Mouse (Mus musculus) intestine, postnatal 0 days (tissue): Measurements from ENCODE around the gene Sp140. TPM values are rescaled to one million over a fixed set of nuclear protein-coding genes. Genes with fewer than 3 reads are reported as not detected.
"Not testable (repeated sequence)": the region's sequence is repeated elsewhere in the genome, so short reads cannot be mapped to it uniquely, and the experiment has no call there.

Experiments used
- ATAC-seq: fragments of 200-750 bp; cut with Nextera tagmentation; 2 replicates; pipeline ENCODE4 v1.8.0; 2017; ENCODE audit warnings: mild to moderate bottlenecking, moderate TSS enrichment, moderate library complexity
- H3K27ac ChIP-seq: fragments of 300-500 bp; sonication (generic); 2 replicates; pipeline ENCODE4 v1.5.1; 2014; ENCODE audit warnings: mild to moderate bottlenecking, low read depth, low read length, moderate library complexity
- H3K27me3 ChIP-seq: fragments of 300-500 bp; sonication (generic); replicated peaks from 2 replicates; pipeline ENCODE4 v1.6.1; 2014; ENCODE audit warnings: low read length, mixed read lengths; ENCODE audit not compliant: control insufficient read depth, insufficient read depth
- H3K36me3 ChIP-seq: fragments of 300-500 bp; sonication (generic); 2 replicates; pipeline ENCODE4 v1.6.1; 2014; ENCODE audit warnings: mild to moderate bottlenecking, moderate library complexity; ENCODE audit not compliant: control insufficient read depth, insufficient read depth
- H3K4me1 ChIP-seq: fragments of 300-500 bp; sonication (generic); replicated peaks from 2 replicates; pipeline ENCODE4 v1.6.1; 2014; ENCODE audit warnings: antibody characterized with exemption, low read length, mixed read lengths; ENCODE audit not compliant: control insufficient read depth, insufficient read depth
- H3K4me2 ChIP-seq: fragments of 300-500 bp; sonication (generic); replicated peaks from 2 replicates; pipeline ENCODE4 v1.6.1; 2014; ENCODE audit warnings: low read depth, mild to moderate bottlenecking, moderate library complexity
- H3K4me3 ChIP-seq: fragments of 300-500 bp; sonication (generic); 2 replicates; pipeline ENCODE4 v1.5.1; 2014; ENCODE audit warnings: low read depth, low read length
- H3K9ac ChIP-seq: fragments of 300-500 bp; sonication (generic); 2 replicates; pipeline ENCODE4 v1.6.1; 2014; ENCODE audit warnings: mild to moderate bottlenecking, low read depth, low read length
- H3K9me3 ChIP-seq: fragments of 300-500 bp; sonication (generic); 2 replicates; pipeline ENCODE4 v1.6.1; 2016; ENCODE audit warnings: mixed run types; ENCODE audit not compliant: control insufficient read depth
- WGBS: fragments of 180-500 bp; shearing (Covaris S2); extraction: QIAGEN DNeasy Blood & Tissue Kit; methylation state at CpG from one replicate; pipeline ENCODE4 v1.1.7; 2014; 5-methylcytosine and 5-hydroxymethylcytosine counted together
- polyA plus RNA-seq: library from polyadenylated mRNA; unstranded; fragments of >200 nt; fragmentation: Nextera tagmentation; extraction: Ambion mirVana; gene quantifications from 2 replicates; pipeline ENCODE4 v1.2.1, GENCODE M21; 2015

Sp140 gene
- polyA plus RNA-seq, 1 experiment from 2014 or later, result 1.8 TPM

DNA sequence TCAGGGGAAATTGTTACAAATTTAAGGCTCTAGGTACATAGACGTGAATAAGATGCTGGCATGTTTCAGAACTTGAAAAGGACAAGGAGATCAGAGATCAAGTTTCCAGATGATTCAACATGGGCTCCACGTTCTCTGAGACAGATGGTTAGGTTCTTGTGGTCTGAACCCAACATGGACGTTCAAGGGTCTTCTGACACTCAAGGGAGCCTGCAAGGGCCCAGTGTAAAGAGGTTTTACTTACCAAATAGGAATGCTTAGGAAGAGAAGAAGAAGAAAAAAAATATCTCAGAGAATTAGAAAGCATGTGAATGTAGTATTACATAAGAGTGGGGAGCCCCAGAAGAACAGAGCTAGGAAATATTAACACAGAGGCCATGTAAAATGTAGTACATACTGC lies 15.6 kb downstream of the Sp140 start:
- not testable (repeated sequence) for H3K36me3 ChIP-seq, ATAC-seq, H3K4me3 ChIP-seq, H3K4me2 ChIP-seq, H3K9ac ChIP-seq, H3K27ac ChIP-seq, H3K4me1 ChIP-seq, H3K9me3 ChIP-seq, H3K27me3 ChIP-seq
- 59% methylated on average over 3 of the region's 3 CpGs for WGBS

GRCm38 (mm10) chr1:85617161-85617560 lies 17.0 kb downstream of the Sp140 start:
- not testable (repeated sequence) for H3K9ac ChIP-seq, ATAC-seq, H3K9me3 ChIP-seq, H3K4me1 ChIP-seq, H3K27me3 ChIP-seq, H3K4me3 ChIP-seq, H3K27ac ChIP-seq, H3K36me3 ChIP-seq, H3K4me2 ChIP-seq
- WGBS, result 65% methylated on average over 4 of the region's 5 CpGs

GRCm38 (mm10) chr1:85618689-85619088 lies 18.5 kb downstream of the Sp140 start:
- ATAC-seq, H3K4me3 ChIP-seq, H3K9ac ChIP-seq, H3K27ac ChIP-seq, H3K9me3 ChIP-seq, H3K4me2 ChIP-seq, H3K27me3 ChIP-seq, H3K4me1 ChIP-seq, H3K36me3 ChIP-seq: not testable (repeated sequence)
- WGBS, result 73% methylated on average over 1 of the region's 1 CpGs

DNA sequence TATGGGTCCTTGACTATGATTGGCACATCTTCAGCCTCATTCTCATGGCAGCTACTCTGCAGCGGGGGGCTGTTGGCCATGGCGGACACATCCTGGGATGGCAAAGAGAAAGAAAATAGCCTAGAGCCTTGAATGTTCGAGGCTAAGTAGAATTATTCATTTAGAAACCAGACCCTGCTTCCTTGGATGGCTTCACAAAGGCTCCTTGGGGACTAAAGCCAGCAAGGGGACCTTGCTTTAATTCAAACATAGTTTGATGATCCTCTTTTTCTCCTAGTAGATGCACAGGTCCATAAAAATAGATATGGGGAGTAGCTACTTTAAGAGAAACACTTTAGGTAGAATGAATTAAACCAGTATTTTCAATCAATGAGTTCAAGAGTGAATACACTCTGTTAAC lies 36.8 kb downstream of the Sp140 start:
- 59% methylated on average over 3 of the region's 3 CpGs for WGBS
- H3K36me3 ChIP-seq, ATAC-seq, H3K9me3 ChIP-seq, H3K27ac ChIP-seq, H3K9ac ChIP-seq, H3K4me2 ChIP-seq, H3K4me1 ChIP-seq, H3K4me3 ChIP-seq, H3K27me3 ChIP-seq: not testable (repeated sequence)

DNA sequence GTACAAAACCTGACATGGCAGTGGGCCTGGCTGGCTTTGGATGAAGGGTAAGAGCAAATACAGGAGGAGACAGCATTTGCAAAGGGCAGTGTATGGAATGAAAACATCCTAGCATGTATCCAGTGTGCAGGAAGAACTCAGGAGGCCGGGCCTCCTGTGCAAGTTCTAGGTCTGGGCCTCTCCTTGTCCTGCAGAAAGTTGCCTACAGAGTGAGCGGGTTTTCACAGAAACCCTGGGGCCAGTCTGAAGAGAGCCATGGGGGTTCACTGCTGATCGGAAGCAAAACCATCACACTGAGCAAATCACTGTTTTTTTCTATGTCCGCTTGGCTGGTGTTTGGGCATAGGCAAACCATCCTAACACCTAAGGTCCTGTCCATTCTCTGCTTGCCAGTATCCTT lies 38.0 kb downstream of the Sp140 start:
- not testable (repeated sequence) for H3K36me3 ChIP-seq, H3K4me3 ChIP-seq, H3K9ac ChIP-seq, ATAC-seq, H3K27ac ChIP-seq, H3K9me3 ChIP-seq, H3K4me2 ChIP-seq, H3K27me3 ChIP-seq, H3K4me1 ChIP-seq
- 83% methylated on average over 4 of the region's 4 CpGs for WGBS

DNA sequence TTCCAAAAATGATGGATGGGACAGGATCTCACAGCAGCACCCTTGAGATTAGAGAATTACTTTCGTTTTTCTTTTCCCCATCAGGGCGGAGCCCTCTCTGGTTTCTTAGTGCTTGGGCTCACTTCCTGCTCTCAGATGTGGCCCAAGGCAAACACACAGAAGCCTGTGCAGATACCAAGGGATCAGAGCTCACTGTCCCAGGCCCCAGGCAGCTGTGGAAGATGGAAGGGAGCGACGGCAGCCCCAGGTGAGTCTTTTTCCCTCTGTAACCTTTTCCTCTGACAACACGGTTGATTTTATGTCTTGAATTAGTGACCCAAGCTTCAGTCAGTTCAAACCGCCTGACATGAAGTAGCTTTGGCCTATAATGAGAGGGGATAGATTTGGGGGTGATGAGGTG lies 49.7 kb downstream of the Sp140 start, which contains the start of gene Sp100:
TSS of gene Sp100 (plus strand) at position 108 of the 400 bp plus-strand sequence.
- not testable (repeated sequence) for ATAC-seq, H3K4me3 ChIP-seq
- H3K4me2 ChIP-seq, result peak within 1 kb of the TSS; percentile 18; the same call in 1 of the 2 replicates

GRCm38 (mm10) chr1:85650524-85650923 lies 50.3 kb downstream of the Sp140 start:
- H3K4me3 ChIP-seq, H3K27ac ChIP-seq, H3K9me3 ChIP-seq, H3K4me1 ChIP-seq, H3K27me3 ChIP-seq, H3K36me3 ChIP-seq, H3K4me2 ChIP-seq, ATAC-seq, H3K9ac ChIP-seq: not testable (repeated sequence)
- 73% methylated on average over 3 of the region's 5 CpGs for WGBS

More for the DNA sequence above, 49.7 kb downstream of the Sp140 start, which contains the start of gene Sp100:
- not testable (repeated sequence) for H3K4me1 ChIP-seq, H3K27me3 ChIP-seq, H3K36me3 ChIP-seq, H3K9me3 ChIP-seq, H3K9ac ChIP-seq, H3K27ac ChIP-seq
- 55% methylated on average over 5 of the region's 6 CpGs for WGBS

DNA sequence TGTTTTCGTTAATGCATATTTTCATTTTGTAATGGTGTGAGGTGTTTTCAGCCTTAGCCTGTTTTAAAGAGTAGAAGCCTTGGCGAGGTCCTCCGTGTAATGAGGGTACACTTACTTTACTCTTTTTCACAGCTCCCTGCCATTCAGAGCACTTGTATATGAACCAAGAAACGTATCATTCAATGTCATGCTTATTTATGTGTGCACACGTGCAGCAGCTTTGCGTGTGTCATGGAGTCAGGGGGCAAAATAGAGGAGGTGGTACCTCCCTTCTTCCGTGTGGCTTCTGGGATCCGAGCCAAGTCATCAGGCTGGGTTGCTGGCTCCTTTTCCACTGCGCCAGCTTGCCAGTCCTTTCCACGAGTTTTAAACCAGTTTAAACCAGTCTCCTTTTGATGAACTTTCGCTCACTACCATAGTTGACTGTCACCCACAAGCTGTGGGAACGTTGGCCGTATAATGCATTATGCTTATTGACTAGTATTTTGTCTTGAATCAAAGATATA lies 51.6 kb downstream of the Sp140 start:
- ATAC-seq, H3K9ac ChIP-seq, H3K36me3 ChIP-seq, H3K27me3 ChIP-seq, H3K4me1 ChIP-seq, H3K27ac ChIP-seq, H3K9me3 ChIP-seq, H3K4me3 ChIP-seq, H3K4me2 ChIP-seq: not testable (repeated sequence)
- WGBS, result 84% methylated on average over 13 of the region's 13 CpGs

GRCm38 (mm10) chr1:85657211-85657610 lies 57.0 kb downstream of the Sp140 start:
- not testable (repeated sequence) for H3K4me3 ChIP-seq, ATAC-seq, H3K4me1 ChIP-seq, H3K27me3 ChIP-seq, H3K27ac ChIP-seq, H3K4me2 ChIP-seq, H3K9ac ChIP-seq, H3K36me3 ChIP-seq, H3K9me3 ChIP-seq
- WGBS, result 95% methylated on average over 2 of the region's 2 CpGs
